Mouse (Mus musculus) kidney, adult 9 months (tissue): ENCODE results near the gene Gm3194.
"Not testable (repeated sequence)": the region's sequence is repeated elsewhere in the genome, so short reads cannot be mapped to it uniquely, and the experiment has no call there.

ENCODE experiments used
- DNase-seq: peaks from one replicate; pipeline ENCODE4 v3.0.0; 2022

The Gm3194 gene

GRCm38 (mm10) chr14:5455367-5455766 lies at the start of gene Gm3194:
TSS of gene Gm3194 (minus strand) at chr14:5455467.
- not testable (repeated sequence) for DNase-seq

DNA sequence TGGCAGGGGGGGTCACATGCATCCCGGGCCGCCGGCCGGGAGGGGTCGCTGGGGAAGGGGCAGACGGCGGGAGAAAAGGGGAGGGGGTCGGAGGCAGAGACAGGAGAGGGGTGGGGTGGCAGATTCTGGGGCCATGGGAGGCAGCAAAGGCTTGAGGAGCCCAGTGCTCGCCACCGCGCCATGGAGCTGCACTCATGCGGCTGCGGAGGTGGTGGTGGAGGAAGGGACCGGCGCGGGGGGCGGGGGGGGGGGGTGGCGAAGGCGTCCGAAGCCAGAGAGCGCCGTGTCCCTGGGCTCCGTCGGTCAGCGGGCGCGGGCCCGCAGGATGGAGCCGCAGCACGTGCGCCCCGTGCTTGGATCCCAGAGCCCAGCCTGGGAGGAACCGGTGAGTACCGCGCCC lies 46.1 kb upstream of the Gm3194 start, which contains the start of gene Gm3488:
Gm3488 (plus strand) TSS at position 301 of the 400 bp plus-strand sequence.
- not testable (repeated sequence) for DNase-seq

DNA sequence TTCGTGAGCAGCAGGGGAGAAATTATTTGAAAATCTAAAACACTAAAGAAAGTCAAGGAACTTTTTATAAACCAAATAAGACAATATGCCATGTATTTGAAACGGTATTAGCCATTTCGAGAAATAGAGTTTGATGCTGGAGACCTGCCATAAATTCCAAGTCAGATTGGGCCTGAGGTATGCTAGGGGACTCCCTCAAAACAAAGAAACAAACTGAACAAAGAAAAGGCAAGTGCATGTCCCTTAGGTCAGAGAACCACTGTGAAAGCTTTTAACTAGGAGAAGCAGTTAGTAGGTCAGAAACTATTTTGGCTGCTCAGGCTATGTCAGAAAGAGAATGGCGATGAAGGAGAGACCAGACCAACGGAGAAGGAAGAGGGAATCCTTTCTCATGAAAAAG lies 28.6 kb upstream of the Gm3194 start, which contains the start of gene Gm3187:
Gm3187 (plus strand) TSS at position 301 of the 400 bp plus-strand sequence.
- not testable (repeated sequence) for DNase-seq

DNA sequence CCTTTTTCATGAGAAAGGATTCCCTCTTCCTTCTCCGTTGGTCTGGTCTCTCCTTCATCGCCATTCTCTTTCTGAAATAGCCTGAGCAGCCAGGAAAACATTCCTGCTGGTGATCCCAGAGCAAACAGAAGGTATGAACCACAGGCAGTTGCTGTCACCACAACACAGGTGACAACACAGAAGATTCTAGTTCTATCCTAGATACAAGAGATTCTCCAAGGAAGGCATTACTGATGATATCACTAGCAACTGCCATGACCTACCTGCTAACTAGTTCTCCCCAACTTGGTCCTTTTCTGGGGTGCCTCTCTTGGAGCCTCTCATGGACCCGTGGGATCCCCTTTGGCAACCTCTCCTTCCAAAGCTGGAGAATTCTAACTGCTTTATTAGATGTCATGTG lies 22.5 kb upstream of the Gm3194 start, which contains the start of gene Gm8246:
Gm8246 (minus strand) TSS at position 101 of the 400 bp plus-strand sequence.
- DNase-seq: not testable (repeated sequence)

GRCm38 (mm10) chr14:5460469-5460868 lies 5.2 kb upstream of the Gm3194 start:
- DNase-seq: not testable (repeated sequence)

GRCm38 (mm10) chr14:5388949-5389348 lies 66.3 kb downstream of the Gm3194 start, which contains the start of gene Gm3500:
TSS of gene Gm3500 (minus strand) at chr14:5389049.
- not testable (repeated sequence) for DNase-seq
